Mouse (Mus musculus) adrenal gland, adult 2 months (tissue): ENCODE measurements around the gene Ocm. TPM values are rescaled to one million over a fixed set of nuclear protein-coding genes. Genes with fewer than 3 reads are reported as not detected.
A peak's percentile ranks its signal among the peaks of the same experiment; 100 is the strongest.
"Not testable (repeated sequence)": the region's sequence is repeated elsewhere in the genome, so short reads cannot be mapped to it uniquely, and the experiment has no call there.

Experiments
- DNase-seq: peaks from one replicate; pipeline ENCODE4 v3.0.0; 2021
- long read RNA-seq: library from polyadenylated mRNA; stranded (forward); transcript quantifications from one replicate; pipeline ENCODE4 v2.0.0, GENCODE M21; 2021
- polyA plus RNA-seq: library from polyadenylated mRNA; depleted of rRNA; stranded (reverse); fragments of >200 nt; gene quantifications from 2 replicates; pipeline ENCODE4 v1.2.3, GENCODE M21; 2012; rRNA removed
- total RNA-seq, 2 experiments: library from RNA; stranded (reverse); gene quantifications; 2 replicates each; pipeline ENCODE4 v1.2.3; 2021

Ocm gene
- total RNA-seq: not detected
- polyA plus RNA-seq: not detected in 2 replicates
- long read RNA-seq: 0 reads

- no peak for DNase-seq
These were observed at the start of gene Ocm for GRCm38 (mm10) chr5:144026620-144027263. Ocm (minus strand) TSS chr5:144026670.

GRCm38 (mm10) chr5:144071249-144071648 is 44.8 kb upstream of the Ocm start:
- no peak for DNase-seq

GRCm38 (mm10) chr5:144070064-144070463 is 43.6 kb upstream of the Ocm start:
- DNase-seq: no peak

- peak; percentile 7 for DNase-seq
These were observed 39.6 kb upstream of the Ocm start for GRCm38 (mm10) chr5:144066036-144066435.

- DNase-seq: no peak
These were observed 37.6 kb upstream of the Ocm start for GRCm38 (mm10) chr5:144064093-144064492.

GRCm38 (mm10) chr5:144054340-144054739 is 27.9 kb upstream of the Ocm start:
- no peak for DNase-seq

- no peak for DNase-seq
These were observed 27.0 kb upstream of the Ocm start for GRCm38 (mm10) chr5:144053450-144053849.

GRCm38 (mm10) chr5:144051268-144051667 is 24.8 kb upstream of the Ocm start:
- no peak for DNase-seq

- no peak for DNase-seq
These were observed 23.4 kb upstream of the Ocm start for GRCm38 (mm10) chr5:144049881-144050280.

- DNase-seq: no peak
These were observed 20.9 kb upstream of the Ocm start for GRCm38 (mm10) chr5:144047324-144047723.

- no peak for DNase-seq
These were observed 16.7 kb upstream of the Ocm start for GRCm38 (mm10) chr5:144043166-144043565.

- peak; percentile 66 for DNase-seq
These were observed 14.4 kb upstream of the Ocm start for GRCm38 (mm10) chr5:144040720-144041364.

- DNase-seq: no peak
These were observed 13.4 kb upstream of the Ocm start for GRCm38 (mm10) chr5:144039886-144040285.

- DNase-seq: no peak
These were observed 12.7 kb upstream of the Ocm start for GRCm38 (mm10) chr5:144039156-144039675.

GRCm38 (mm10) chr5:144036952-144037351 is 10.5 kb upstream of the Ocm start:
- no peak for DNase-seq

- DNase-seq: no peak
These were observed 8.1 kb upstream of the Ocm start for GRCm38 (mm10) chr5:144034567-144034966.

GRCm38 (mm10) chr5:144032491-144032890 is 6.0 kb upstream of the Ocm start:
- DNase-seq: no peak

- no peak for DNase-seq
These were observed 10.6 kb downstream of the Ocm start for GRCm38 (mm10) chr5:144015845-144016244.

- no peak for DNase-seq
These were observed 11.2 kb downstream of the Ocm start for GRCm38 (mm10) chr5:144015312-144015650.

GRCm38 (mm10) chr5:144014551-144015311 is 11.7 kb downstream of the Ocm start, which contains the start of gene Ccz1:
Ccz1 (minus strand) TSS chr5:144014877.
- peak; percentile 87 for DNase-seq

GRCm38 (mm10) chr5:144013366-144014134 is 12.9 kb downstream of the Ocm start:
- DNase-seq: not testable (repeated sequence)
